Mouse (Mus musculus) liver, postnatal 0 days (tissue): ENCODE results near the gene Agpat3. TPM values are rescaled to one million over a fixed set of nuclear protein-coding genes. Genes with fewer than 3 reads are reported as not detected.

Experiments used
- ATAC-seq: fragments of 200-750 bp; cut with Nextera tagmentation; 2 replicates; pipeline ENCODE4 v1.8.0; 2017; ENCODE audit warnings: mild to moderate bottlenecking, moderate library complexity
- DNase-seq: peaks from one replicate; pipeline ENCODE4 v3.0.0-alpha.2; 2016
- H3K27ac ChIP-seq: fragments of 300-500 bp; sonication (generic); 2 replicates; pipeline ENCODE4 v1.5.1; 2014; ENCODE audit warnings: antibody characterized with exemption, moderate library complexity, mild to moderate bottlenecking, low read depth
- H3K27me3 ChIP-seq: fragments of 300-500 bp; sonication (generic); 2 replicates; pipeline ENCODE4 v1.6.1; 2014; ENCODE audit warnings: low read length, control low read depth, mixed read lengths; ENCODE audit not compliant: insufficient read depth
- H3K36me3 ChIP-seq: fragments of 300-500 bp; sonication (generic); replicated peaks from 2 replicates; pipeline ENCODE4 v1.6.1; 2014; ENCODE audit warnings: mild to moderate bottlenecking, control low read depth, low read length, moderate library complexity, mixed read lengths; ENCODE audit not compliant: insufficient read depth
- H3K4me1 ChIP-seq: fragments of 300-500 bp; sonication (generic); 2 replicates; pipeline ENCODE4 v1.6.1; 2014; ENCODE audit warnings: antibody characterized with exemption, mild to moderate bottlenecking, control low read depth; ENCODE audit not compliant: insufficient read depth
- H3K4me2 ChIP-seq: fragments of 300-500 bp; sonication (generic); 2 replicates; pipeline ENCODE4 v1.6.1; 2014; ENCODE audit warnings: low read depth, mild to moderate bottlenecking, low read length, moderate library complexity, mixed read lengths
- H3K4me3 ChIP-seq: fragments of 300-500 bp; sonication (generic); 2 replicates; pipeline ENCODE4 v1.5.1; 2014; ENCODE audit warnings: low read depth, low read length
- H3K9ac ChIP-seq: fragments of 300-500 bp; sonication (generic); replicated peaks from 2 replicates; pipeline ENCODE4 v1.6.1; 2014; ENCODE audit warnings: mild to moderate bottlenecking, moderate library complexity
- H3K9me3 ChIP-seq: fragments of 300-500 bp; sonication (generic); 2 replicates; pipeline ENCODE4 v1.6.1; 2016; ENCODE audit warnings: mild to moderate bottlenecking, control low read depth, low read length, mixed read lengths
- CTCF ChIP-seq: sonication (generic); IDR thresholded peaks from 2 replicates; pipeline ENCODE4 v1.5.1; 2016; ENCODE audit warnings: antibody characterized with exemption, low read depth
- EP300 ChIP-seq: IDR thresholded peaks from 2 replicates; pipeline ENCODE4 v1.6.1; 2016; ENCODE audit warnings: antibody characterized with exemption, low read depth, mild to moderate bottlenecking
- WGBS: fragments of 180-500 bp; shearing (Covaris S2); extraction: QIAGEN DNeasy Blood & Tissue Kit; methylation state at CpG from one replicate; pipeline ENCODE4 v1.1.7; 2014; ENCODE audit not compliant: insufficient replicate concordance; 5-methylcytosine and 5-hydroxymethylcytosine counted together
- polyA plus RNA-seq: library from polyadenylated mRNA; unstranded; fragments of >200 nt; fragmentation: Nextera tagmentation; extraction: Ambion mirVana; gene quantifications from 2 replicates; pipeline ENCODE4 v1.2.1, GENCODE M21; 2015

The Agpat3 gene
- polyA plus RNA-seq, 1 experiment from 2014 or later: 154 TPM

- no peak overlapping the region for H3K9ac ChIP-seq
- WGBS: 68% methylated on average over 4 of the region's 4 CpGs
- peaks cover 29% of the 10 kb centered on the region for H3K36me3 ChIP-seq
- ATAC-seq: no peak
- DNase-seq: no peak
- no peak overlapping the region for H3K4me3 ChIP-seq
- no peak overlapping the region for H3K4me2 ChIP-seq
- no peak for TF ChIP-seq EP300
- TF ChIP-seq CTCF: no peak
- H3K27me3 ChIP-seq: no peaks in the 10 kb centered on the region
- peaks cover 20% of the 10 kb centered on the region for H3K4me1 ChIP-seq
- H3K27ac ChIP-seq: no peak overlapping the region
- H3K9me3 ChIP-seq: no peaks in the 10 kb centered on the region
Measured at GRCm38 (mm10) chr10:78232301-78232980, 119.8 kb downstream of the Agpat3 start.

- TF ChIP-seq EP300 (no peak), CTCF (no peak)
- DNase-seq (no peak), ATAC-seq (no peak)
- 93% methylated on average over 5 of the region's 5 CpGs for WGBS
- no peak overlapping the region for H3K27ac ChIP-seq
- H3K9ac ChIP-seq: no peak overlapping the region
- no peaks in the 10 kb centered on the region for H3K27me3 ChIP-seq
- H3K4me1 ChIP-seq: peaks cover under 1% of the 10 kb centered on the region; the same call in 1 of the 2 replicates
- H3K4me3 ChIP-seq: no peak overlapping the region
- H3K36me3 ChIP-seq: peaks cover 46% of the 10 kb centered on the region
- H3K4me2 ChIP-seq: no peak overlapping the region
- no peaks in the 10 kb centered on the region for H3K9me3 ChIP-seq
Measured at GRCm38 (mm10) chr10:78228560-78228928, 123.7 kb downstream of the Agpat3 start.

DNA sequence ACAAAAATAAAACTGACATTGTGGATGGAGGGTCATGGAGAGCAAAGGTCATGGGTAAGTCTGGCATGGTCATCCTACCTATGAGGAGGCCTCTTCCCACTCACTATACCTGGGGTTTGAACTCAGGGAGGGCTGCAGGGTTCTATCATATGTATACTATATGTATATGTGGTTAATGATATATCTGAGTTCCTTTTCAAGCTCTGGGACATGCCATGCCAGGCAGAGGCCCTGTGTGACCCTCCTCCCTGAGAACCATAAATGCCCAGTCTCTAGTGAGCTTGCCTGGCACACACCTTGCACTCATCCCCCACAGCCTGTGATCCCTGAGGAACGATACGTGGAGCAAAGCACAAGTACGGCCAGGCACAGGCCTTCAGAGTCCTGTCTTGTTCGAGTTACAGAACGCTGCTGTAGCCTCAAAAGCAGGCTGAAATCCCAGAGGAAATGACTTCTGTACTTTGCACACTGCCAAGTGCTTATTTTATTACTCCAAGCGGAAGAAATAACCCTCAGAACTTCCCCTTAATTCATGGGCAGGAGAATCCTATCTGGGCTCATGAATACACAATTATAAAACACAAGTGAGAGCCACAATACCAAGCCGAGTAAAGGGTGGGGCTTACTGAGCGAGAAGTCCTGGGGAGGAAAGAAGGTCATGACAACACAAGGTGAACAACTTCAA lies 124.3 kb downstream of the Agpat3 start:
- Histone ChIP-seq H3K4me1 (no peaks in the 10 kb centered on the region; the same call in 1 of the 2 replicates), H3K9ac (no peak overlapping the region), H3K27me3 (no peaks in the 10 kb centered on the region), H3K9me3 (no peaks in the 10 kb centered on the region), H3K27ac (no peak overlapping the region), H3K36me3 (peaks cover 49% of the 10 kb centered on the region), H3K4me3 (no peak overlapping the region), H3K4me2 (no peak overlapping the region)
- no peak for ATAC-seq
- no peak for DNase-seq
- TF ChIP-seq EP300: no peak
- TF ChIP-seq CTCF: no peak
- 78% methylated on average over 8 of the region's 8 CpGs for WGBS

GRCm38 (mm10) chr10:78224136-78224535 lies 128.2 kb downstream of the Agpat3 start:
- Histone ChIP-seq H3K9me3 (no peaks in the 10 kb centered on the region), H3K4me2 (no peak overlapping the region), H3K9ac (no peak overlapping the region), H3K27ac (no peak overlapping the region), H3K4me3 (no peak overlapping the region), H3K4me1 (no peaks in the 10 kb centered on the region), H3K27me3 (no peaks in the 10 kb centered on the region), H3K36me3 (peaks cover 68% of the 10 kb centered on the region)
- ATAC-seq (no peak), DNase-seq (no peak)
- WGBS: 87% methylated on average over 6 of the region's 6 CpGs
- TF ChIP-seq EP300 (no peak), CTCF (no peak)

GRCm38 (mm10) chr10:78222908-78223307 lies 129.4 kb downstream of the Agpat3 start:
- WGBS: 78% methylated on average over 4 of the region's 4 CpGs

DNA sequence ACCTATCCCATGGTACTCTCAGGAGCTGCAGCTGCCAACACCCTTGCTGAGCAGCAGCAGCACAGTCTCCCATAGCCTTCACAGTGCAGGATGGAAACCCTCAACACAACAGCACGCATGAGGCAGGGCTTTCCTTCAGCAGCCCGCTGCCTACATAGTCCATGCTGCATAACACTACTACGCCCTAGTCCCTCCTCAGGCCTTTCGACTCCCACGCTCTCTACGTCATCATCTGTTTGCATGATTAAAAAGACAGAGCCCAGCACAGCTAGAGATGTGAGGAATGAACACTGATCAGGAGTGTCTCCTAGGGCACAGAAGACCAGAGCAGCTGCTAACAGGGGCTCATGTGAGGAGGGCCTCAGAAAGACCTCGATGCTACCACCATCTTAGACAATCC lies 131.0 kb downstream of the Agpat3 start:
- ATAC-seq: no peak
- peaks cover 72% of the 10 kb centered on the region for H3K36me3 ChIP-seq
- H3K4me1 ChIP-seq: peaks cover 8% of the 10 kb centered on the region; the same call in 1 of the 2 replicates
- WGBS: 91% methylated on average over 7 of the region's 7 CpGs
- H3K4me3 ChIP-seq: no peak overlapping the region
- no peak overlapping the region for H3K9ac ChIP-seq
- no peak overlapping the region for H3K27ac ChIP-seq
- no peak for DNase-seq
- H3K9me3 ChIP-seq: no peaks in the 10 kb centered on the region
- TF ChIP-seq CTCF (no peak), EP300 (no peak)
- no peaks in the 10 kb centered on the region for H3K27me3 ChIP-seq
- H3K4me2 ChIP-seq: no peak overlapping the region

More at GRCm38 (mm10) chr10:78222908-78223307, 129.4 kb downstream of the Agpat3 start:
- H3K4me2 ChIP-seq: no peak overlapping the region
- no peak overlapping the region for H3K9ac ChIP-seq
- no peak overlapping the region for H3K4me3 ChIP-seq
- H3K27ac ChIP-seq: no peak overlapping the region
- no peak for DNase-seq
- no peaks in the 10 kb centered on the region for H3K4me1 ChIP-seq
- no peaks in the 10 kb centered on the region for H3K9me3 ChIP-seq
- no peak for TF ChIP-seq CTCF
- no peak for TF ChIP-seq EP300
- peaks cover 68% of the 10 kb centered on the region for H3K36me3 ChIP-seq
- H3K27me3 ChIP-seq: no peaks in the 10 kb centered on the region
- no peak for ATAC-seq
